Mouse (Mus musculus): ENCODE measurements around the gene Tmem256.

Tmem256 gene

DNA sequence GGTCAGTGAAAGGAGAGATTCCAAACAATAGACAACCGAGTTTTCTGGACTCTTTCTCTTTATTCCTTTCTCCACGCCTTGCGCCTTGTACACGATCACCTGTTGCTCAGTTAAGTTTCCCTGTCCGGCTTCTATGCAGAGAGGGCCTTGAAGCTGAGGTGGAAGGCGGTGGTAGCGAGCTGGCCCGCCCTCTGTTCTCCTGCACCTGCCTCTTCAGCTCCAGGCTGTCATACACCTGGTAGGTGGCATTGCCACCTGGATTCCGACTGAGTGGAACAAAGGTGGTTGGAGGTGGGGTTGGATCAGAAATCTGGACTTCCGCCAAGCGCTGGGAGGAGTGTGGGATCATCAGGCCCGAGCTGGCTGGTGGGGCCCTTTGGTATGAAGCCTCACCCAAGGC lies 21.8 kb upstream of the Tmem256 start:
- no peak for DNase-seq

DNA sequence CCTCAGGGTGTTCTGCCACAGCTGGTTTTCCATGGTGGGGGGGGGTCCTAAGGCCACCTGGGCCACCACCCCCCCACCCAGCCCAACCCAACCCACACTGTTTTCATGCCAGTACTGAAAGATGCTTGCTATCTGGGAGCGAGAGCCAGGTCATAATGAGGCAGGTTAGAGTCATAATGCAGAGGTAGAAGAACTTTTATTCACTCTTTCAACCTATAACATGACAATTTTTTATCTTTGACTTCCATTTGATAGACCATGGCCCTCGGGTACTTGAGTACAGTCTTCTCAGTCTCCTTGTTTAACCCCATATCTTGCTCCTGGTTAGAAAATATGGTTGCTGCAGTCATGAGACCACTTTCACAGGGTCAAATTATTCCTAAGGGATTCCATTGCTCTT lies 19.9 kb upstream of the Tmem256 start, which contains the start of gene Spem2:
Gene Spem2, minus strand, starts transcription at position 101 of the 400 bp plus-strand sequence.
- DNase-seq, result no peak

DNA sequence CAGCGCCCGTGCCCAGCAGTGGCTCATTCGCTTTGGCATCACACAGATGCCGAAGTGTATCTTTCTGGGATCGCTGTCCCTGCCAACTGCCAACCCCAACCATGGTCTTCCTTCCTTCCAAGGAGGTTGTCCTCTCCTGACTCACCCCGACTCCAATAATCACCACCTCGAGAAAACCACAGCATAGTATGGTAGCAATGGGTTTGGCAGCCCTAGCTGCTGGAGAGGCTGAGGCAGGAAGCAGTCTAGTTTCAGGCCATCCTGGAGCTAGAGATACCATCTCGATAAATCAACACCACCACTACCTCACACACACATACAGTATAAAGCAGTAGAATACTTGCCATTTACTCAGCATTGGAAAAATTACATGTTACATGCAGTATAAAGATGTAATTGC lies 19.4 kb upstream of the Tmem256 start:
- no peak for DNase-seq

DNA sequence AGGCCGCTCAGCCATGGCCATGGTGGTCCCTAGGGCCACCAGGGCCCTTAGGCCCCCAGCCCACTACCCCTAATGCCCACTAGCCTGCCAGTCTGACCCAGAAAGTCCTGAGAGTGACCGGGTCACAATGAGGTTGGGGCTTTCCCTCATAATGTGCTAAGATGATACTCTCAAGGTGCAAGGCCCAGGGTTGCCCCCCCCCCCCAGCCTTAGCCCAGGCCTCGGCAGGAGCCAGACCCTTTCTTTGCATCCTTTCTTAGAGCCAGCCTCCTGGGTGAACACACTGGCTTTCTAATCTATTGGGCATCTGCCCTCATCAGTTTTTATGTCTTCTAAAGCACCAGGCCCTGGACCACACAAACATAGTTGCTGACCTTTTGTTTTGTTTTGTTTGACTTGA lies 16.2 kb upstream of the Tmem256 start, which contains the start of gene Spem1:
Gene Spem1, minus strand, starts transcription at position 101 of the 400 bp plus-strand sequence.
- no peak for DNase-seq

DNA sequence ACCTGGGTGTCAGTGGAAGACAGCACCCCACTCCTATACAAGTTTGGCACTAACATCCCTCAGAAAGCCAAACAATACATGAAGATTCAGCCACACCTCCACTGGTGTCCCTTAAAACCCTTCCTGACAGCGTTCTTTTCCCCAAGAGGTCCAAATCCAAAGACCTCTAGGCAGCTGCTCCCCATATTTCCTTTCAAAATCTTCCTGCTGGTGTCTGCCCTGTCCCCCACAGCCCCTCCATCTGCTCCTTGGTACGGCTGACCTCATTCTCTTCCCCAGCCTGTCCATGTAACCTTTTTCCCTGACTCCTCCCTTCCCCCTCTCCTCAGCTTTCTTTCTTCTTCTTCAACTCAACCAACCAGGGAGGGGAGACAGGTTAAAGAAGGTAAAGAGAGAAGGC lies 14.9 kb upstream of the Tmem256 start:
- DNase-seq, result peak; percentile 38

DNA sequence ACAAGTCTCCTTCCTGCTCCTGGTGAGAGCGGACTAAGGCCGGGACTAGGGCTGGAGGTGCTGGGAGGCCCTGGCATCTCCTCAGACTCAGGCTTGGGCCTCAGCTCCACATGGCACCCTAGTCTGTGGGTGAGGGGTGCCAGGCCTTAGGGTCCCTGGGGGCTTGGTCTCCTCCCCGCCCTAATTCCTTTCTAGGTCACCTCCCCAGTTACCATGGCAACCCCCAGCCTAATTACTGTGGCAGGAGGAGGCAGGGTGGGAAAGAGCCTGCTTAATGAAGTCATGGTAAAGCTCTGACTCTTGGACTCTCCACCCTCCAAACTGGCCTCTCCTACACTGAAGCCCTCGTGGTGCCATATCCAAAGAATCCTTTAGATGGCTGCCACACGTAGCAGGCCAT lies 9.5 kb upstream of the Tmem256 start:
- DNase-seq, result peak; percentile 42

DNA sequence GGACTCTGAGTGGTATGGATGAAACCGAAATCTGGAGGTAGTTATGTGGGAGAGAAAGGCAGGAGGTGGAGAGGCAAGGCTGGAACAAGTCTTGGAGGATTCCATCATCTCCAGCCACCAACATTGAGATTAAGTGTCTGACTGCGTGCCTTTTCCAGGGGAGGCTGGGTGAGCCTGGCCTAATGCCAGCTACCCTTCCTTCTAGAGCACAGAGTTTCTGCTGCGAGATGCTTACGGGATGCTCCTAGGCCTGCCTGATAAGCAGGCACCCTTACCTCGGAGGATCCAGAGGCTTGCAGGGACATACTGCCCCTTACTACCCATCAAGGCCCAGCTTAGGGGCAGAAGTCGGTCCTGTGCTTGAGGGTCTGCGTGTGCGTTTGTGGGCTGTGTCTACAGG lies 4.8 kb upstream of the Tmem256 start:
- DNase-seq, result no peak

DNA sequence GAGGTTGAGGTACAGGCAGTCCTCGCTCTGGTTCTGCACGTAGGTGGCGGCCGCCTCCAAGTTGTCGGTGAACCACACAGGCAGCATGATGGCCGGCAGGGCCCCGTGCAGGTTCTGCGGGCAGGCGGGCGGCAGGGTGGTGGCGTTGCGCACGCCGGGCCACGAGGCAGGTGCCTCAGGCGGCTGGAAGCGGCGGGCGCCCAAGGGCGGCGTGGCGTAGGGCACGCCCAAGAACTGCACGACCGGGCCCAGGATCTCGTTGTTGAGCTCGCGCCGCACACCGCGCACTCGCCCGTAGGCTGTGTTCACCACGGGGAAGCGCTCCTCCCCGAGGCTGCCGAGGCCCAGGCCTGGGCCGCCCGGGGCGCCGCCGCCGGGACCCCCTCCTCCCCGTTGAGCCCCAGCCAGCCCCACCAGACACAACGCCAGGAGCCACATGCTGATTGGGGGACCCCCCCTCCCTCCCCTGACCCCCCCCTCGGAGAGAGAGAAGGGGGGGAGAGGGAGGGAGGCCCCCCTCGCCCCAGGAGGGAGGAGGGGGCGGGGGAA lies 4.2 kb upstream of the Tmem256 start:
- DNase-seq, result peak; percentile 57

DNA sequence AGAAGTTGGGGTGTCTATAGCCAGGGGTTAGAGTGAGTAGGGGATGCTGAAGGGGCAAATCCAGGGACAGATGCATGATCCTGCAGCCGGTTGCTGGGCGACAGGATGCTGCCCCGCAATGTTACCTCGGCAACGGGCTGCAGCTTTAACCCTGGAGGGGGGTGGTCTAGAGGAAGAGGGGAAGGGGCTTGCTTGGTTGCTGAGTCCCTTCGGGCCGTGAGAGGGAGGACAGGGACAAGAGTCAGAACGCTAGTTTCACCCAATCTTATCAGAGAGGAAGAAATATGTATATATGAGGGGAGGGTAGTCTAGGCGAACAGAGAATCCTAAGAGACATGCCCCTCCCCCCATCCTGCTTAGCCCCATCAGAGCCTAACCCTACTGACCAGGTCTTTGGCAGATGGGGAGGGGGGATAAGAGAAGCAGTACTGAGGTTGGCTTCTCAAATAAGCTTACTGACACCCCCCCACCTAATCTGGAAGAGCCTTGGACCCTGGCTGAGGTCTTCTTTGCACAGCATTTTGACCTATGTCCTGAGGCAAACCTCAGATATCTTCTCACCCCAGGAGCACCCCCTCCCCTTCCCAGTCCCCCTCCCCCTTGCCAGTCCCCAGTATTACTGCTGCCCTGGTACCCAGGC lies 2.9 kb upstream of the Tmem256 start:
- DNase-seq, result peak; percentile 64

DNA sequence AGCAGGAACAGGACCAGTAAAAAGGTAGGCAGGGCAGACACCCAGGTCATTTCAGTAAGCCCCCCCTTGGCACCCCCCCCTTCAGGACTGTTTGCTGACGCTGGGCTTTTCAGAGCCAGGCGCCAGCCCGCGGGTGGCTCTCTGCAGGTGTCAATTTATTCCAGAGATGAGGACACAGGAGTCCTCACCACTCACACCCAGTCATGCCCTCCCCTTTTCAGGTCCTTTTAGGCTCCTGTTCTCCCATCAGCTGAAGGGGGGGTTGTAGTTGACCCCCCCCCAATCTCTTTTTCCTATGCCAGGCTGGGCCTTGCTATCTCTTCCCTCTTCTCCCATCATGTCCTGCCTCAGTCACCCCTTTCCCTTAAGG lies 2.4 kb upstream of the Tmem256 start:
- peak; percentile 71 for DNase-seq

DNA sequence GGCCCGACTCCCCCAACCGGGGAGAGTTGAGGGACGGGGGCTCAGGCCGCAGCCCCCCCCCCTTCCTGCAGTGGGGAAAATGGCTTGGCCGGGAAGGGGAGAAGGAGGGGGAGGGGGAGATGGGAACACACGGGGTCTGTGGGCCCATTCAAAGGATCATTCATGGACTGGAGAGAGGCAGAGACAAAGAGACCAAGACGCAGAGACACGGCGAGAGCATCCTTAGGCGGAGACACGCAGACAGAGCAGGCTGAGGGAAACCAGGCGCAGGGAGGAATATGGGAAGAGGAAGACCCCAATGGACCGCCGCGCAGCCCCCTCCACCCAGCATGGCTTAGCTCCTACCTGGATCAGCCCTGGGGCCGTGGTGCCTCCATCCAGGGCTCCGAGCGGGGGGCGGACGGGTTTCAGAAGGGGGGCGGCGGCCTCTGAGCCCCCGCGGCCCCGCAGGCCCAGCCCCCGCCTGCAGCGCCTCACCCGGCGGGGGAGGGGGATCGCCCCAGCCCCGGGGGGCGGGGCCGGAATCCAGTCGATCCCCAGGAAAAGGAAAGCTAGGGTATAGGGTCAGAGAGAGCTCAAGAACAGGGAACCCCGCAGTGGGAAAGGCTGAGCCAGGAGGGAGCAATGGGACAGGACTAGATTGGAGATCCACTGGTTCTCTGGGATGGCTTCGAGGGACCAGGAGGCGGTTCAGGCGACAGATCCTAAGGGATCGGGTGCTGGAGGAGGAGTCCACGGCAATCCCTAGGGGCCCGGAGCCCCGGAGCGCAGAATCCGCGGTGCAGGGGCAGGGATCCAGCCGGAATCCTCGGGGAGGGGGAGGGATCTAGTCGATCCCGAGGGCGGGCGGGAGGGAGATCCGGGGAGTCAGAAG lies 1.4 kb upstream of the Tmem256 start:
- peak; percentile 84 for DNase-seq

DNA sequence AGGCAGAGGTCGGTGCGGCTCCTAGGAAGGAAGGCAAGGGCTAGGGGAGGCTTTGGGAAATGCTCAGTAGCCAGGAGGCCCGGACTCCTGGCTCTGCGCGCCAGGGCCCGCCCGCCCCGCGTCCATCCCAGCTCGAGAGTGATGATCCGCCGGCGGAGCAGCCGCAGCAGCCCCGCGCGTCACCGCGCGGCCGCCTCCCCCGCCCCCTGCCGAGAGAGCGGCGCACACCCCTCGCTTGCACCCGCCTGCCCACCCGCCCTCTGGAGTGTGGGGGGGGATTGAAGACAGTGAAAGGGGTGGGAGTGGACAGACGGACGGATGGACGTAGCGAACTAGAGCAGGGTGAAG lies 736 bp upstream of the Tmem256 start, which contains the start of gene Nlgn2:
Gene Nlgn2, minus strand, starts transcription at position 181 of the 348 bp plus-strand sequence.
- no peak for DNase-seq

DNA sequence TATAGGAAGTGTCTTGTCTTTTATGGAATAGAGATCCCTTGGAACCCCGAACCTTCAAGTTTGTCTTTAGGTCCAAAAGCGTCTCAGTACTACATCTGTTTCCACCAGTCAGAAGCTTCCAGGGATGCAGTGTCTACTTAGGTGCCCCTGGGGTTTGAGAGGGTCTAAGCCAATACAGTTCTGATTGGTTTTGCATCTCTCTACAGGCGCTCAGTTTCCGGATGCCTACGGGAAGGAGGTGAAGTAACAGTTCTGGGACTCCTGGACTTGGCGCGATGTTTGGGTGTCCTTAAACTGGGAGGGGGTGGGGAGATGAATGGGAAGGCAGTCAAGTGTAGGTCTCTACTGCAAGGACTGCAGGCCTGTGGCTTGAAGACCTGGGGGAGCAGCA lies 395 bp downstream of the Tmem256 start:
- DNase-seq, result no peak

DNA sequence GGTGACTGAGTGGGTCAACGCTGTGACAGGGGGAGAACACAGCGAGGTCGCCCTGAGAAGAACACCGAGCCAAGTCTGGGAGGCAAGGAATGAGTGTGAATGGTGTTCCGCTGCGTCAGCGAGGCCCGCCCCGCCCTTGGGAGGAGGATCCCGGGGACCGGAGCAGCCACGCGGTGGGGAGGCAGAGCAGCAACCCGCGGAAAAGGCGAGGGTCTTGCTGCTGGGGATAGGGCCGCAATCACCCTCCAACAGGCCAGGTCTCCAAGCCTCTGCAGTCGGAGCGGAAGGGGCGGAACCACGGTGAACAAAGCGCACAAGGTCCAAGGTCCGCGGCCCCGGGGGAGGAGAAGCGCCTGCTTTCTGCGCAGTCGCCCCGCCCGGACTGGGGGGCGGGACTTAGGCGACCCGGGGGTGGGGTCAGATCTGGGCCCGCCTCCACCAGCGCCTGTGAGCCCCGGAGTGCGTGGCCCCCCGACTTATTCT lies 7.9 kb downstream of the Tmem256 start, which contains the start of gene Plscr3:
Gene Plscr3, plus strand, starts transcription at position 179 of the 483 bp plus-strand sequence.
- peak; percentile 93 for DNase-seq

DNA sequence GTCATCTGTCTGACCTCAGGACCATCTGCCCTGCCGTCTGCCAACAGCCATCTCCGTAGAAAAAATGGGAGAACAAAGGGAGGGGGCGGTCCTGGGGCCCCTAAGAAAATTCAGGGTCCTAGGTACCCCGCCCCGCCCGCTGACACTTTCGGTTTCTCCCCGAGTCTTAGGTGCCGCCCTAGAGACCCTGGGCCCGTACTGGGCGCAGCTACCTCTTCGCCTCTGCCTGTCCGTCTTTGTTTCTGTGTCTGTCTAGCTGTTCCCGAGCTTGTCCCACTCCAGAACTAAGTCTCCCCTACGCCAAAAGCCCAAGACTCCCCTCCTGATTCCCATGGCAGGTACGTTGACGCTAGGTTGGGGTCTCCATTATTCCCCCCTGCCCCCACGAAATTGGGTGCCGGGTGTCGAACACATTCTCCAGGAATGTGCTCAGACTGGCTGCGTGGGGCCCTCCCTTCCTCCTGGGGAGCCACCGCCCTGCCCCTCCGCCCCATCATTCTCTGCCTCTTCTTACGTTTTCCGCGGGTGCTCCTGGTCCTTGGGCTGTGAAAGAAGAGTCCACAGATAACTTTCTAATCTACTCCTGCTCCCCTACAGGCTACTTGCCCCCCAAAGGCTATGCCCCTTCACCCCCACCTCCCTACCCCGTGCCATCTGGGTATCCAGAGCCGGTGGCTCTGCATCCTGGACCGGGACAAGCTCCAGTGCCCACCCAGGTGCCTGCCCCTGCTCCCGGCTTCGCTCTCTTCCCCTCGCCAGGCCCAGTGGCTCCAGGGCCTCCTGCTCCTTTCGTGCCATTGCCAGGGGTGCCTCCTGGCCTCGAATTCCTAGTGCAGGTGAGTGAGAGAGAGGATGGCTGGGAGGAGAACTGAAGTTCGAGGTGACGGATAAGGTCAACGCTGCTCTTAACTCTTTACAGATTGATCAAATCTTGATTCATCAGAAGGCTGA lies 8.7 kb downstream of the Tmem256 start:
- peak; percentile 62 for DNase-seq

DNA sequence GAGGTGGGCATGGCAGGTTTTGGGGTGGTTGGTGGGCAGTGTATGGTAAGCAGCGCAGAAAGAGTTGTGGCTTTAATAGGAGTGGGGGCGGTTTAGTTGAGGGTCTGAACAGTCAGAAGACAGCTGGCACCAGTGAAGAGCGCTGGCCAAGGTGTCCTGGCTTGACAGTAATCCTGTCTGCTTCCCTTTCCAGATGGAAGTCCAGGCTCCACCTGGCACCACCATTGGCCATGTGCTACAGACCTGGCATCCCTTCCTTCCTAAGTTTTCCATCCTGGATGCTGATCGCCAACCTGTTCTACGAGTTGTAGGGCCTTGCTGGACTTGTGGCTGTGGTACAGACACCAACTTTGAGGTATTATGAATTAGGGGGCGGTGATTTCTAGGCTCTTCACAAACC lies 9.7 kb downstream of the Tmem256 start:
- DNase-seq, result peak; percentile 86

DNA sequence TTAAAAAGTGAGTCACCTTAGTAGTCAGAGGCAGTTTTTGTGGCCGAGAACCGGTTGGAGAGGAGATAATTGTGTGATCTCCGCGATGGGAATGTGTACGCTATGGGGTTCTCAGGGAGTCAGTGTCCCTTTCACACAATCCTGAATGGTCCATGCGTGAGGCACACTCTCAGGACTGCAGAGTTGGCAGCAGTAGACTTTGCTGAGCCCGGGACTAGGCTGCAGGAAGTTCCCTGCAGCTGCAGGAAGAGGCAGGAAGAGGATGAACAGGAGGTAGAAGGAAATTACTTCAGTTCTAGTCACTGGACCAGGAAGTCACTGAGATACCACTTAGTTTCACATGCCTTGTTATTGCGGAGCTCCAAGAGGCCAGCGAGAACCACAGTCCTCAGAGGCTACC lies 10.8 kb downstream of the Tmem256 start:
- DNase-seq, result peak; percentile 15

DNA sequence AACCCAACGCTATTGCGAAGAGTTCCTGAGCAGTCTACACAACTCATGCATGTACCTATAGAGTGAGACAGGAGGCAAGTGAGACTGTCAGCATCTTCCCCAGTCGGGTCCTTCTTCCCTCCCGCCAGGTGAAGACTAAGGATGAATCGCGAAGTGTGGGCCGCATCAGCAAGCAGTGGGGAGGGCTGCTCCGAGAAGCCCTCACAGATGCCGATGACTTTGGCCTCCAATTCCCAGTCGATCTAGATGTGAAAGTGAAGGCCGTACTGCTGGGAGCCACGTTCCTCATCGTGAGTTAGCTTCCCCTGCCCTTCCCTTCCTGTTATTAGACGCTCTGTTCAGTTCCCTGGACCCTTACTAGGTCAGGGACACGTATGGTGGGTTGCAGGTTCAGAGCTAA lies 11.6 kb downstream of the Tmem256 start:
- no peak for DNase-seq

DNA sequence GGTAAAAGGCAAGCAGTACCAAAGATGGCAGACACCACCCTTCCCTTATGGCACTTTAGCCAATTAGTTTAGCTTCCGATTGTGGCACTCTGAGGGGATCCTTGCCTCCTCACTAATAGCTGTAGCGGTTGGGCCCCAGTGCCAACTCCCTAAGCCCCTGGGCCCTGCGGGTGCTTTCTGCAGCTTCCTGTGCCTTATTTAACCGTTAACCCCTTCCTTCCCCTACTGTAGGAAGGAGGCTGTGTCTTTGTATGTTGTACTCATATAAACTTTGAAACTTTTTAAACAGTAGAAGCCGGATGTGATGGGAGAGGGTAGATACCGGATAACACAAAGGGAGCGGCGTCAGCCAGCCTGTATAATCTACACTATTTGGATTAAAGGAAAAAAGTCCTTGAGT lies 12.4 kb downstream of the Tmem256 start:
- no peak for DNase-seq

DNA sequence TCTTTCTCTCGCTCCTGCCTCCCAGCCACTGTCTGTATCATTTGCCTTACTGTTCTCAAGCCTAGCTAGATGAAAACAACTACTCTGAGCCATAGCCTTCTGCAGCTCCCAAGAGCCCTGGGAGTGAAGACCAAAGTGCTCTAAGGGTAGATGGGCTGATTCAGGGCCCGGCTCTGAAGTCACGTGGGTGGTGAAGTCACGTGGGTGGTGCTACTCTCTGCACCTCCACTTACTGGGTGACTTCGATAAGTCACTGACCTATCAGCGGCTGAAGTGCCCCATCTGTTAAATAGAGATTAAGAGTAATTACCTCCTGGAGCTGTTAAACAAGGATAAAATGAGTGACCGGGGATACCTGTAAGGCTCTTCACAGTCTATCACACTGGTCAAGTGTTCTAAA lies 15.7 kb downstream of the Tmem256 start:
- DNase-seq, result no peak

DNA sequence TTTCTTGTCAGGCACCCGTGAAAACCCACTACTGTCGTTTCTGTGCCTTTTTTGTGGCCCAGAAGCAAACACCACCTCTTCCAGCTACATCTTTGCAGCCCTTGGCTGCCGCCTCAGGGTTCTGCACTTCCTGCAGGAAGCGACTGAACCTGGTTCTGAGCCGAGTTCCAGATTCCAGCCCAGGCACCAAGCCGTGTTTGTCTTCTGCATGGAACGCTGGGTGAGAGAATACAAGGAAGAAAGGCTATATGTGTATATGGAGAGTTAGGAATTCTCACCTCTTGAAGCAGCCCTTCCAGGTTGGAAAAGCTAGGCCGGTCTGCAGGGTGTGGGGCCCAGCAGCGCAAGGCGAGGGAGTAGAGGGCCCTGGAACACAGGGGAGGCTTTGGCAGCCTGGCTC lies 16.4 kb downstream of the Tmem256 start:
- DNase-seq, result no peak

DNA sequence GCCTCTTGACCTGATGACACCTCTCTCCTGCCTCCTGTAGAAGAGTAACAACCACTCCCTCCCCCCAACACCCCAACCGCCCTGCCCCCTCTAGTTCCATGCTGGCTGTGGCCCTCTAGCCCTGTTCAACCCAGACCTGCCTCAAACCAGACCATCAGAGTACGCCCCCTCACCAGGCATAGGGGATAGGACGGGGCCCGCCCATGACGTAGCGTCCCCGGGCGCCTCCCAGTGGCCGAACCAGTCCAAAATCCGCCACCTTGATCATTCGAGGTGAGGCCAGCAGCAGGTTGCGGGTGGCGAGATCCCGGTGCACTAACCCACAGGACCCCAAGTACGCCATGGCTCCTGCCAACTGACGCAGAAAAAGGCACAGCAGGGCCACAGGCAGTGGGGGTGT lies 17.0 kb downstream of the Tmem256 start:
- DNase-seq, result peak; percentile 63

Data from cerebellum, adult 9-11 months (tissue).